Mouse (Mus musculus): ENCODE results near the gene Slco4a1.

Gene Slco4a1

GRCm38 (mm10) chr2:180444957-180445785 is 10.9 kb upstream of the Slco4a1 start:
- DNase-seq (ENCODE audit: low read depth, low spot score), result no peak

- DNase-seq (ENCODE audit: low read depth, low spot score), result no peak
These were observed 10.1 kb upstream of the Slco4a1 start for GRCm38 (mm10) chr2:180445962-180446361.

- DNase-seq (ENCODE audit: low read depth, low spot score), result no peak
These were observed 7.0 kb upstream of the Slco4a1 start for GRCm38 (mm10) chr2:180449007-180449406.

GRCm38 (mm10) chr2:180450529-180450928 is 5.5 kb upstream of the Slco4a1 start:
- DNase-seq (ENCODE audit: low read depth, low spot score), result no peak

GRCm38 (mm10) chr2:180456705-180457104 is 660 bp downstream of the Slco4a1 start:
- no peak for DNase-seq (ENCODE audit: low read depth, low spot score)

GRCm38 (mm10) chr2:180457680-180458079 is 1.6 kb downstream of the Slco4a1 start:
- DNase-seq (ENCODE audit: low read depth, low spot score), result no peak

- no peak for DNase-seq (ENCODE audit: low read depth, low spot score)
These were observed 3.4 kb downstream of the Slco4a1 start for GRCm38 (mm10) chr2:180459437-180459836.

- no peak for DNase-seq (ENCODE audit: low read depth, low spot score)
These were observed 4.8 kb downstream of the Slco4a1 start for GRCm38 (mm10) chr2:180460801-180461200.

- no peak for DNase-seq (ENCODE audit: low read depth, low spot score)
These were observed 6.5 kb downstream of the Slco4a1 start for GRCm38 (mm10) chr2:180462593-180462992.

- DNase-seq (ENCODE audit: low read depth, low spot score), result no peak
These were observed 10.5 kb downstream of the Slco4a1 start for GRCm38 (mm10) chr2:180466505-180466904.

GRCm38 (mm10) chr2:180468871-180469270 is 12.8 kb downstream of the Slco4a1 start:
- no peak for DNase-seq (ENCODE audit: low read depth, low spot score)

GRCm38 (mm10) chr2:180469768-180470167 is 13.7 kb downstream of the Slco4a1 start:
- DNase-seq (ENCODE audit: low read depth, low spot score), result no peak

GRCm38 (mm10) chr2:180472306-180473079 is 16.4 kb downstream of the Slco4a1 start:
- DNase-seq (ENCODE audit: low read depth, low spot score), result peak; percentile 22

- peak; percentile 62 for DNase-seq (ENCODE audit: low read depth, low spot score)
These were observed 17.0 kb downstream of the Slco4a1 start for GRCm38 (mm10) chr2:180473080-180473440.

- DNase-seq (ENCODE audit: low read depth, low spot score), result no peak
These were observed 18.8 kb downstream of the Slco4a1 start for GRCm38 (mm10) chr2:180474864-180475263.

GRCm38 (mm10) chr2:180482274-180482673 is 26.2 kb downstream of the Slco4a1 start:
- DNase-seq (ENCODE audit: low read depth, low spot score), result no peak

- no peak for DNase-seq (ENCODE audit: low read depth, low spot score)
These were observed 28.8 kb downstream of the Slco4a1 start for GRCm38 (mm10) chr2:180484882-180485281.

- DNase-seq (ENCODE audit: low read depth, low spot score), result no peak
These were observed 29.3 kb downstream of the Slco4a1 start for GRCm38 (mm10) chr2:180485306-180485705.

GRCm38 (mm10) chr2:180488210-180488751 is 32.2 kb downstream of the Slco4a1 start:
- DNase-seq (ENCODE audit: low read depth, low spot score), result no peak

GRCm38 (mm10) chr2:180495906-180496305 is 39.9 kb downstream of the Slco4a1 start:
- no peak for DNase-seq (ENCODE audit: low read depth, low spot score)

- no peak for DNase-seq (ENCODE audit: low read depth, low spot score)
These were observed 43.7 kb downstream of the Slco4a1 start, which contains the start of gene Ntsr1 for GRCm38 (mm10) chr2:180499741-180500140. Ntsr1 (plus strand) TSS chr2:180499976.

GRCm38 (mm10) chr2:180500726-180501125 is 44.7 kb downstream of the Slco4a1 start:
- DNase-seq (ENCODE audit: low read depth, low spot score), result no peak
